26 mouse cellular contexts compared by ENCODE assay signal in the genomic region with DNA sequence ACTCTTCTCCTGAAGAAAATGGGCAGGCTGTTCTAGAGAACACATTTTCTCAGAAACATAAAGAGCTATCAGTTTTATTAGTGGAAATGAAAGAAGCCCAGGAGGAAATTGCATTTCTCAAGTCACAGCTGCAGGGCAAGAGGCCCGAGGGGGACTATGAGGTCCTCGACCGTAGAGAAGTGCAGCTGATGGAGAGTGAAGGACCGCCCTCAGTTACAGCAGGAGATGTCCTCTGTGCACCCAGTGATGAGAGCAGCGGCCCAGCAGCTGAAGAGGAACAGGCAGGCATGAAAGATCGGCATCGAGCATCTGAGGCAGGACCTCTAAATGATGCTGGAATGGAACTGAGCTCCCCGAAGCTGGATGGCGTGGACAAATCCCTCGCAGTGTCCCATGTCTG. TPM values are rescaled to one million over a fixed set of nuclear protein-coding genes. Genes with fewer than 3 reads are reported as not detected.
A peak's percentile ranks its signal among the peaks of the same experiment; 100 is the strongest.
DNase-seq lines count a peak whose midpoint lies in the region; ATAC-seq and TF ChIP-seq lines count a peak whose summit lies in the region.
"Had no signal": no experiment of that assay in that cellular context is flagged by ENCODE, and none has a peak within 500 bp of the region (broad histone marks: within the 10 kb centered on the region; RNA-seq: fewer than 3 reads in every experiment).

No protein-coding gene starts in this region.

- TF ChIP-seq POLR2A in bone marrow, adult 2 months (IDR thresholded peaks at IDR 0.05; ENCODE audit: borderline replicate concordance, control insufficient read depth, low read depth, low read length) = no peak

- H3K36me3 ChIP-seq in lung, embryonic 14.5 days (ENCODE audit: insufficient read depth) = peaks cover 67% of the 10 kb centered on the region
- H3K36me3 ChIP-seq in splenic B cell, adult 2 months (ENCODE audit: control insufficient read depth, insufficient read depth, low read length, poor library complexity, severe bottlenecking) = peaks cover 3% of the 10 kb centered on the region; the same call in 1 of the 2 replicates
- peaks cover 74% of the 10 kb centered on the region for H3K36me3 ChIP-seq in limb, embryonic 10.5 days

- H3K9ac ChIP-seq in lung, embryonic 14.5 days = no peak overlapping the region
- H3K9ac ChIP-seq: embryonic facial prominence, embryonic 13.5 days; forebrain, embryonic 12.5 days; forebrain, embryonic 15.5 days; heart, embryonic 12.5 days; heart, embryonic 15.5 days; hindbrain, embryonic 12.5 days; hindbrain, embryonic 15.5 days had no signal

- no peak for TF ChIP-seq CTCF in lung, embryonic 14.5 days (IDR thresholded peaks at IDR 0.05; ENCODE audit: low read depth)
- no peak for TF ChIP-seq CTCF in bone marrow, adult 2 months (IDR thresholded peaks at IDR 0.05; ENCODE audit: control insufficient read depth, insufficient read depth, low read length)

- ATAC-seq in lung, embryonic 14.5 days (ENCODE audit: insufficient read depth) = peak; percentile 69; the same call in 1 of the 2 replicates
- ATAC-seq: activated CD4-positive, CD25-positive, alpha-beta regulatory T cell, adult 4 months; forebrain, embryonic 15.5 days had no signal

- H3K4me2 ChIP-seq in lung, embryonic 14.5 days = no peak overlapping the region
- H3K4me2 ChIP-seq: embryonic facial prominence, embryonic 13.5 days; forebrain, embryonic 12.5 days; forebrain, embryonic 15.5 days; heart, embryonic 12.5 days; heart, embryonic 15.5 days; hindbrain, embryonic 12.5 days; hindbrain, embryonic 15.5 days had no signal

- H3K4me3 ChIP-seq in lung, embryonic 14.5 days (ENCODE audit: low read depth, low read length) = no peak overlapping the region
- no peak overlapping the region for H3K4me3 ChIP-seq in bone marrow, adult 2 months (replicated peaks; ENCODE audit: control insufficient read depth, low read depth, low read length)
- no peak overlapping the region for H3K4me3 ChIP-seq in limb, embryonic 10.5 days
- H3K4me3 ChIP-seq: embryonic facial prominence, embryonic 10.5 days; embryonic facial prominence, embryonic 13.5 days; erythroblast, embryonic 14.5 days; forebrain, embryonic 12.5 days; forebrain, embryonic 15.5 days; heart, embryonic 12.5 days; heart, embryonic 15.5 days; hindbrain, embryonic 12.5 days; hindbrain, embryonic 15.5 days had no signal

- 71% methylated on average over 10 of the region's 10 CpGs for WGBS in lung, embryonic 14.5 days
- 75% methylated on average over 10 of the region's 10 CpGs for WGBS in bone marrow, adult 2 months
- WGBS in limb, embryonic 10.5 days = 95% methylated on average over 10 of the region's 10 CpGs

- peak; percentile 28 for DNase-seq in lung, embryonic 14.5 days
- no peak for DNase-seq in lung, postnatal 4 days
- peak; percentile 56 to 68 for DNase-seq in spleen, postnatal 36 days (ENCODE audit: low spot score in 2 of 2)
- no peak for DNase-seq in spleen, adult 12 weeks (ENCODE audit: low spot score)
- DNase-seq in splenic B cell, adult 2 months (ENCODE audit: low read depth, low spot score) = peak; percentile 48
- DNase-seq in limb, embryonic 10.5 days (ENCODE audit: low spot score) = no peak
- DNase-seq: adrenal gland, postnatal 10 days; adrenal gland, postnatal 36 days; cerebellum, adult 11 months; cerebellum, adult 2 months; cerebellum, adult 9-11 months; cerebellum, postnatal 25 days; gastrocnemius, postnatal 25 days; heart, postnatal 10 days; heart, postnatal 4 days had no signal

- no peaks in the 10 kb centered on the region for H3K9me3 ChIP-seq in lung, embryonic 14.5 days (ENCODE audit: low read depth, low read length)
- H3K9me3 ChIP-seq in limb, embryonic 10.5 days (replicated peaks) = no peaks in the 10 kb centered on the region
- H3K9me3 ChIP-seq: embryonic facial prominence, embryonic 10.5 days; embryonic facial prominence, embryonic 13.5 days; forebrain, embryonic 12.5 days; forebrain, embryonic 15.5 days; heart, embryonic 12.5 days; heart, embryonic 15.5 days; hindbrain, embryonic 12.5 days; hindbrain, embryonic 15.5 days had no signal

- no peaks in the 10 kb centered on the region for H3K27me3 ChIP-seq in lung, embryonic 14.5 days (ENCODE audit: insufficient read depth, low read length)
- H3K27me3 ChIP-seq in splenic B cell, adult 2 months (ENCODE audit: control insufficient read depth, insufficient read depth, low read length, poor library complexity, severe bottlenecking) = no peaks in the 10 kb centered on the region; the same call in 1 of the 2 replicates
- no peaks in the 10 kb centered on the region for H3K27me3 ChIP-seq in limb, embryonic 10.5 days (ENCODE audit: low read depth, poor library complexity, severe bottlenecking)
- H3K27me3 ChIP-seq: embryonic facial prominence, embryonic 13.5 days; forebrain, embryonic 12.5 days; forebrain, embryonic 15.5 days; heart, embryonic 12.5 days; heart, embryonic 15.5 days; hindbrain, embryonic 12.5 days; hindbrain, embryonic 15.5 days had no signal

- H3K27ac ChIP-seq in lung, embryonic 14.5 days (ENCODE audit: low read depth) = no peak overlapping the region
- H3K27ac ChIP-seq in bone marrow, adult 2 months (ENCODE audit: control insufficient read depth, insufficient read depth, low read depth, low read length, poor library complexity) = peak overlapping the region; percentile 1; the same call in 1 of the 2 replicates
- H3K27ac ChIP-seq in limb, embryonic 10.5 days = no peak overlapping the region
- H3K27ac ChIP-seq: embryonic facial prominence, embryonic 10.5 days; embryonic facial prominence, embryonic 13.5 days; forebrain, embryonic 12.5 days; forebrain, embryonic 15.5 days; heart, embryonic 15.5 days; hindbrain, embryonic 12.5 days; hindbrain, embryonic 15.5 days had no signal

- no peaks in the 10 kb centered on the region for H3K4me1 ChIP-seq in lung, embryonic 14.5 days (ENCODE audit: insufficient read depth)
- peaks cover 2% of the 10 kb centered on the region; the same call in 1 of the 2 replicates for H3K4me1 ChIP-seq in bone marrow, adult 2 months (ENCODE audit: control insufficient read depth, insufficient read depth, low read length)
- no peaks in the 10 kb centered on the region for H3K4me1 ChIP-seq in limb, embryonic 10.5 days
- H3K4me1 ChIP-seq: embryonic facial prominence, embryonic 10.5 days; embryonic facial prominence, embryonic 13.5 days; forebrain, embryonic 12.5 days; forebrain, embryonic 15.5 days; hindbrain, embryonic 12.5 days; hindbrain, embryonic 15.5 days had no signal

RNA-seq across cellular contexts. Expression of a gene that starts 22.9 kb away (rescaled TPM):
- polyA plus RNA-seq in lung, embryonic 14.5 days (2014; fragmentation: Nextera tagmentation; extraction: Ambion mirVana) = 2.1 and 2.2 TPM in 2 replicates
- 88.0 and 129 TPM in 2 replicates for polyA plus RNA-seq in bone marrow, adult 2 months (2011; ENCODE audit: insufficient read depth, insufficient read length, low replicate concordance, missing spikeins)
- polyA plus RNA-seq in limb, embryonic 10.5 days (2016; fragmentation: Nextera tagmentation; extraction: Ambion mirVana) = 2.0 and 2.3 TPM in 2 replicates

RNA-seq across cellular contexts. Expression of a gene that starts 37.0 kb away (rescaled TPM):
- 89.9 and 96.8 TPM in 2 replicates for polyA plus RNA-seq in lung, embryonic 14.5 days (2014; fragmentation: Nextera tagmentation; extraction: Ambion mirVana)
- polyA plus RNA-seq in bone marrow, adult 2 months (2011; ENCODE audit: insufficient read depth, insufficient read length, low replicate concordance, missing spikeins) = 10.4 and 14.5 TPM in 2 replicates
- 59.4 and 72.0 TPM in 2 replicates for polyA plus RNA-seq in limb, embryonic 10.5 days (2016; fragmentation: Nextera tagmentation; extraction: Ambion mirVana)

RNA-seq across cellular contexts. Expression of a gene that starts 37.1 kb away (rescaled TPM):
- 0.99 and 1.0 TPM in 2 replicates for polyA plus RNA-seq in lung, embryonic 14.5 days (2014; fragmentation: Nextera tagmentation; extraction: Ambion mirVana)
- 3.5 and 9.2 TPM in 2 replicates for polyA plus RNA-seq in bone marrow, adult 2 months (2011; ENCODE audit: insufficient read depth, insufficient read length, low replicate concordance, missing spikeins)
- 1.1 and 1.7 TPM in 2 replicates for polyA plus RNA-seq in limb, embryonic 10.5 days (2016; fragmentation: Nextera tagmentation; extraction: Ambion mirVana)

Comparison
In these comparisons a context has a peak if more than half of its experiments do, and no peak if none do; other contexts are left out.
1. DNase-seq: peak in lung, embryonic 14.5 days (single experiment), spleen, postnatal 36 days (2 of 2) and splenic B cell, adult 2 months (single experiment); none in lung, postnatal 4 days (0 of 2), spleen, adult 12 weeks (single experiment) and limb, embryonic 10.5 days (single experiment).
2. RNA of a gene that starts 22.9 kb away (polyA plus RNA-seq): 88.0 to 129 TPM in bone marrow, adult 2 months; 2.0 to 2.3 TPM in limb, embryonic 10.5 days and 2.1 to 2.2 TPM in lung, embryonic 14.5 days; every median in the first group is over 10 times any median in the second.